Mouse (Mus musculus) left cerebral cortex, postnatal 4 days (tissue): ENCODE measurements around the gene Zc3h7b. TPM values are rescaled to one million over a fixed set of nuclear protein-coding genes. Genes with fewer than 3 reads are reported as not detected.
"Not testable (repeated sequence)": the region's sequence is repeated elsewhere in the genome, so short reads cannot be mapped to it uniquely, and the experiment has no call there.

Experiments used
- DNase-seq: peaks from one replicate; pipeline ENCODE4 v3.0.0-alpha.2; 2022
- intact Hi-C: fragments of 180-260 bp; cut with DNase I; formaldehyde crosslinking; loops from one replicate; pipeline ENCODE4 v1.15.1; 2025
- total RNA-seq, 2 experiments: library from RNA; stranded (reverse); gene quantifications; 2 replicates each; pipeline ENCODE4 v1.2.3; 2021

Zc3h7b gene
- total RNA-seq, 2 experiments from 2014 or later, result 219 to 235 TPM

- intact Hi-C loops, result no loop called here
- DNase-seq, result no peak
These were observed 9.8 kb upstream of the Zc3h7b start for GRCm38 (mm10) chr15:81735075-81735474.

- no peak for DNase-seq
- intact Hi-C loops, result no loop called here
These were observed 5.6 kb upstream of the Zc3h7b start for GRCm38 (mm10) chr15:81739296-81739695.

GRCm38 (mm10) chr15:81739924-81740323, 4.9 kb upstream of the Zc3h7b start:
- intact Hi-C loops, result no loop called here
- no peak for DNase-seq

GRCm38 (mm10) chr15:81742368-81742767, 2.5 kb upstream of the Zc3h7b start:
- intact Hi-C loops, DNase-seq: not testable (repeated sequence)

GRCm38 (mm10) chr15:81745601-81746114, 801 bp downstream of the Zc3h7b start:
- intact Hi-C loops, result no loop called here
- peak; percentile 82 for DNase-seq

GRCm38 (mm10) chr15:81749742-81750141, 4.9 kb downstream of the Zc3h7b start:
- intact Hi-C loops, result no loop called here
- no peak for DNase-seq

- DNase-seq, result no peak
- intact Hi-C loops, result no loop called here
These were observed 8.8 kb downstream of the Zc3h7b start for GRCm38 (mm10) chr15:81753669-81754068.

- intact Hi-C loops, result no loop called here
- peak; percentile 27 for DNase-seq
These were observed 13.8 kb downstream of the Zc3h7b start for GRCm38 (mm10) chr15:81758701-81759100.

GRCm38 (mm10) chr15:81759542-81759941, 14.7 kb downstream of the Zc3h7b start:
- DNase-seq, result no peak
- intact Hi-C loops, result no loop called here

GRCm38 (mm10) chr15:81760361-81761079, 15.7 kb downstream of the Zc3h7b start:
- intact Hi-C loops, result no loop called here

GRCm38 (mm10) chr15:81761381-81761780, 16.5 kb downstream of the Zc3h7b start:
- intact Hi-C loops, result no loop called here
- no peak for DNase-seq

More at GRCm38 (mm10) chr15:81760361-81761079, 15.7 kb downstream of the Zc3h7b start:
- no peak for DNase-seq

GRCm38 (mm10) chr15:81761959-81762358, 17.1 kb downstream of the Zc3h7b start:
- DNase-seq, result no peak
- intact Hi-C loops, result no loop called here

- no peak for DNase-seq
- intact Hi-C loops, result no loop called here
These were observed 19.7 kb downstream of the Zc3h7b start for GRCm38 (mm10) chr15:81764573-81764972.

- intact Hi-C loops, result no loop called here
- DNase-seq, result no peak
These were observed 20.8 kb downstream of the Zc3h7b start for GRCm38 (mm10) chr15:81765651-81766050.

- intact Hi-C loops, result no loop called here
These were observed 21.6 kb downstream of the Zc3h7b start for GRCm38 (mm10) chr15:81766439-81766838.

GRCm38 (mm10) chr15:81769037-81769436, 24.2 kb downstream of the Zc3h7b start:
- DNase-seq, result no peak
- intact Hi-C loops, result no loop called here

More at GRCm38 (mm10) chr15:81766439-81766838, 21.6 kb downstream of the Zc3h7b start:
- DNase-seq, result no peak

- intact Hi-C loops, result no loop called here
- no peak for DNase-seq
These were observed 27.7 kb downstream of the Zc3h7b start for GRCm38 (mm10) chr15:81772431-81773120.

GRCm38 (mm10) chr15:81774505-81775171, 29.8 kb downstream of the Zc3h7b start:
- intact Hi-C loops, result no loop called here
- DNase-seq, result no peak

- DNase-seq, result no peak
- intact Hi-C loops, result no loop called here
These were observed 32.0 kb downstream of the Zc3h7b start for GRCm38 (mm10) chr15:81776631-81777422.

- DNase-seq, result peak; percentile 64
These were observed 37.0 kb downstream of the Zc3h7b start for GRCm38 (mm10) chr15:81781816-81782215.

More at GRCm38 (mm10) chr15:81781816-81782215, 37.0 kb downstream of the Zc3h7b start:
- intact Hi-C loops, result no loop called here
